Mouse (Mus musculus) brain, embryonic 14.5 days (tissue): ENCODE results near the gene Lca5.

Experiments
- CTCF ChIP-seq: fragments of 200-500 bp; IDR thresholded peaks from 2 replicates; pipeline ENCODE4 v1.5.1; 2012; ENCODE audit warnings: inconsistent platforms, mild to moderate bottlenecking, moderate library complexity, borderline replicate concordance; ENCODE audit not compliant: insufficient read depth, insufficient read length; ENCODE audit errors: extremely low read depth
- POLR2A ChIP-seq: fragments of 200-500 bp; IDR thresholded peaks from 2 replicates; pipeline ENCODE4 v1.6.1; 2012; ENCODE audit warnings: mild to moderate bottlenecking, inconsistent platforms, borderline replicate concordance; ENCODE audit not compliant: poor library complexity, insufficient read depth, insufficient read length, severe bottlenecking; ENCODE audit errors: extremely low read depth

- TF ChIP-seq CTCF, result no peak
- no peak for TF ChIP-seq POLR2A
Observed at GRCm38 (mm10) chr9:83349905-83350304, 91.0 kb downstream of the Lca5 start.
